Mouse (Mus musculus): ENCODE measurements at regions not wholly inside any gene's neighbourhood (a gene's known extent, or its start where the extent isn't known, plus 50 kb on each side); places are given as distances from the start of the nearest gene placed in this dataset.
"Not testable (repeated sequence)": the region's sequence is repeated elsewhere in the genome, so short reads cannot be mapped to it uniquely, and the experiment has no call there.

DNA sequence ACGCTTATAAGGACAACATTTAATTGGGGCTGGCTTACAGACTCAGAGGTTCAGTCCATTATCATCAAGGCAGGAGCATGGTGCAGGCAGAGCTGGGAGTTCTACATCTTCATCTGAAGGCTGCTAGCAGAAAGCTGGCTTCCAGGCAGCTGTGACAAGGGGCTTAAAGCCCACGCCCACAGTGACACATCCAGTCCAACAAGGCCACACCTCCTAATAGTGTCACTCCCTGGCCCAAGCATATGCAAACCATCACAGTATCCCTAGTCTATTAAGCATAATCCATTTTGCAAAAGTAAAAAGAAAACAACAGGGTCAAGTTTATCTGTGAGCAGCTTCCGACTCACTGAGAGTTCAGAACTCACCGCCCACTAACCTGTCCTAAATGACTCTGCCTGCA, 153.8 kb downstream of the Gxylt1 start:
- Histone ChIP-seq H3K4me1 (peaks cover 15% of the 10 kb centered on the region), H3K27ac (no peak overlapping the region), H3K36me3 (replicated peaks) (no peaks in the 10 kb centered on the region), H3K9me3 (no peaks in the 10 kb centered on the region), H3K27me3 (ENCODE audit: poor library complexity, severe bottlenecking) (0 out of 2 replicates have a peak, but pooled peaks cover 4% of the 10 kb centered on the region), H3K4me3 (no peak overlapping the region)
- no peak for DNase-seq (ENCODE audit: extremely low spot score, low spot score)
- WGBS, result 82% methylated on average over 4 of the region's 4 CpGs

DNA sequence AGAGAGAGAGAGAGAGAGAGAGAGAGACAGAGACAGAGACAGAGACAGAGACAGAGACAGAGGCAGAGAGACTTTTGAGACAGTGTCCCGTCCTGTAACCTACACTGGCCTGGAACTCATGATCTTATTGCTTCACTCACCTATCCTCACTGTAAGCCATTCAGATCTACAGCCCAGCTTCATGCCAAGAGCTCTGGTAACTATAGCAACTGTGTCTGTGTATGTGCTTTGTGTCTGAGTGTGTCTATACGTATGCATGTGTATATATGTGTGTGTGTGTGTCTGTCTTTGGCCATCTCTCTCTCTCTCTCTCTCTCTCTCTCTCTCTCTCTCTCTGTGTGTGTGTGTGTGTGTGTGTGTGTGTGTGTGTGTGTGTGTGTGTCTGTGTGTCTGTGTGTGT, 157.2 kb downstream of the Gxylt1 start:
- not testable (repeated sequence) for H3K9me3 ChIP-seq

DNA sequence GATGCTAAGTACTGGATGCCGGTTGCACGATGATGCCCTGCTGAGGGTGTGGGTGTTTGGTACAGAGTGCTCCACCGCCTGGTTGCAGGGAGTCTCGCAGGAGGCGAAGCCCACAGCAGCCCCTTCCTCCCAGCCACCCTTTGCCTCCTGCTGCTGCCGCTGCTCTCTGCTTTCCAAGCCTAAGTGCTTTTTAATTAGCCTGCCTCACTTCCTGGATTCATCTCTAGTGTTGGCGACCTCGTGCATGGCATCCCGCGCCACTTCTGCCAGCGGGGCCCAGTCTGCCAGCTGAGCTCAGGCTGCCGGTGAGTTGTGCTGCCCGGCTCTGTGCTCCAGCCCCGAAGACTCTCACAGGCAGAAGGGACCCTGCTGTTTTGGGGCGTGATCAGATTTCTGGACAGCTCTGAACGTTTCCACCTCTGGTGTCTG, 159.3 kb downstream of the Gxylt1 start:
- DNase-seq (ENCODE audit: extremely low spot score, low spot score), result peak; percentile 36
- Histone ChIP-seq H3K4me3 (peak overlapping the region; percentile 48), H3K27ac (peak overlapping the region; percentile 56; the same call in 1 of the 2 replicates), H3K27me3 (ENCODE audit: poor library complexity, severe bottlenecking) (0 out of 2 replicates have a peak, but pooled peaks cover 8% of the 10 kb centered on the region), H3K36me3 (replicated peaks) (no peaks in the 10 kb centered on the region), H3K4me1 (peaks cover 12% of the 10 kb centered on the region), H3K9me3 (no peaks in the 10 kb centered on the region; the same call in 1 of the 2 replicates)
- 3% methylated on average over 16 of the region's 16 CpGs for WGBS

More for the DNA sequence above, 157.2 kb downstream of the Gxylt1 start:
- Histone ChIP-seq H3K4me1 (peaks cover 19% of the 10 kb centered on the region), H3K27me3 (ENCODE audit: poor library complexity, severe bottlenecking) (0 out of 2 replicates have a peak, but pooled peaks cover 10% of the 10 kb centered on the region)
- H3K4me3 ChIP-seq; H3K27ac ChIP-seq; DNase-seq (ENCODE audit: extremely low spot score, low spot score); H3K36me3 ChIP-seq (replicated peaks): not testable (repeated sequence)
- 75% methylated on average over 2 of the region's 2 CpGs for WGBS

DNA sequence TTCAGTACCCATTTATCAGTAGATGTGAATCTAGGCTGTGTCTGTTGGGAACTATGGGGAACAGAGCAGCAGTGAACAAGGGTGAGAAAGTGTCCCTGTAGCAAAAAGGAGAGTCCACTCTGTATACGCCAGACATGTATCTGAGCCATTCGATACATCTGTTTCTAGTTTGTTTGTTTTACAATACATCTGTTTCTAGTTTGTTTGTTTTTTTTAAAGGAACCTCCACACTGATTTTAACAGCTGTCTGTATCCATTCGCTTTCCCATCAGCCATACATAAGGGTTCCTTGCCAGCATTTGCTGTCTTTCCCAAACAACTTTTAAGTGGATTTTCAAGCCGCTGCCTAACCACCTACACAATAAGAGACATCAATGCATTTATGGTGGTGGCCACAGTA, 170.0 kb downstream of the Gxylt1 start:
- no peak overlapping the region for H3K27ac ChIP-seq
- no peaks in the 10 kb centered on the region for H3K9me3 ChIP-seq
- no peak overlapping the region for H3K4me3 ChIP-seq
- no peaks in the 10 kb centered on the region for H3K36me3 ChIP-seq (replicated peaks)
- WGBS, result 70% methylated on average over 4 of the region's 4 CpGs
- H3K27me3 ChIP-seq (ENCODE audit: poor library complexity, severe bottlenecking), result no peaks in the 10 kb centered on the region
- no peak for DNase-seq (ENCODE audit: extremely low spot score, low spot score)
- peaks cover 6% of the 10 kb centered on the region for H3K4me1 ChIP-seq

DNA sequence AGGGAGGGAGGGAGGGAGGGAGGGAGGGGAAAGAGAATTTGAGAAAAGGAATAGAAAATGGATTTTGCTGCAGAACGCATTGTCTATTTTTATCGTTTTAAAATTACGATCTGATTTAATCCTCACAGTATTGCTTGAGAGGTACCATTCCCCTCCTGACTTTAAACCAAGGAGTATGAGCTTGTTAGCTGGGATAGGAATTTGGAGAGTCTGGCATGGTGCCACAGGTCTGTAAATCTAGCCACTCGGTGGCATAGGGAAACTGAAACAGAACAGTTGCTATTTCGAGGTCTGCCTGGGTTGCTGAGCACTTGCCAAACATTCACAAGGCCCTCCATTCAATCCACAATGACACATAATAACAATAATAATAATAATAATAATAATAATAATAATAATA, 171.6 kb downstream of the Gxylt1 start:
- 94% methylated on average over 5 of the region's 5 CpGs for WGBS
- no peak for DNase-seq (ENCODE audit: extremely low spot score, low spot score)
- Histone ChIP-seq H3K27ac (no peak overlapping the region), H3K9me3 (no peaks in the 10 kb centered on the region), H3K4me1 (peaks cover 6% of the 10 kb centered on the region), H3K4me3 (no peak overlapping the region), H3K27me3 (ENCODE audit: poor library complexity, severe bottlenecking) (no peaks in the 10 kb centered on the region), H3K36me3 (replicated peaks) (no peaks in the 10 kb centered on the region)

DNA sequence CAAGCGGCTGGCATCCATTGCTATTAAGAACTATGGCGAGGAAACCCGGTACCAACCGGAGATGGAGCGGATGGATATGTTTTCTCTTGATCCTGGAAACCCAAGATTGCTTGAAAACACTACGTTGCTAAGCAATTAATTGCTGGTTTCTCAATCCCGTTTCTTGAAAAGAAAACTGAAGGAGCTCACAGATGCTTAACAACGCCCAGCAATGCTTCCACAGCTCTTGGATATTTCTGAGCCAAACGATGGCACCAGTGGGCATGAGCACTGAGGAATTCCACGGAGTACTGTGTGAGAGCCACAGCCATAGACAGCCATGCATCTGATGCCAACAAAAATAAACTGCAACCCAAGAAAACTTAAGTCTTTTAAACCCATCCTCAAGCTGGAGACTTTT, 173.1 kb downstream of the Gxylt1 start:
- Histone ChIP-seq H3K27me3 (ENCODE audit: poor library complexity, severe bottlenecking) (no peaks in the 10 kb centered on the region), H3K36me3 (replicated peaks) (no peaks in the 10 kb centered on the region), H3K4me1 (peaks cover 6% of the 10 kb centered on the region), H3K9me3 (no peaks in the 10 kb centered on the region), H3K4me3 (no peak overlapping the region), H3K27ac (no peak overlapping the region)
- DNase-seq (ENCODE audit: extremely low spot score, low spot score), result no peak
- 90% methylated on average over 10 of the region's 10 CpGs for WGBS

- DNase-seq (ENCODE audit: extremely low spot score, low spot score), result no peak
- no peaks in the 10 kb centered on the region for H3K27me3 ChIP-seq (ENCODE audit: poor library complexity, severe bottlenecking)
- WGBS, result 90% methylated on average over 7 of the region's 7 CpGs
- no peaks in the 10 kb centered on the region for H3K36me3 ChIP-seq (replicated peaks)
- no peak overlapping the region for H3K4me3 ChIP-seq
- H3K4me1 ChIP-seq, result peaks cover 2% of the 10 kb centered on the region
- H3K9me3 ChIP-seq, result no peaks in the 10 kb centered on the region
- no peak overlapping the region for H3K27ac ChIP-seq
Observed at GRCm38 (mm10) chr15:93100837-93101236, 174.1 kb downstream of the Gxylt1 start.

GRCm38 (mm10) chr15:93099840-93100239, 175.1 kb downstream of the Gxylt1 start:
- WGBS, result 87% methylated on average over 3 of the region's 3 CpGs
- Histone ChIP-seq H3K4me3 (no peak overlapping the region), H3K9me3 (no peaks in the 10 kb centered on the region), H3K36me3 (replicated peaks) (no peaks in the 10 kb centered on the region), H3K27ac (no peak overlapping the region), H3K4me1 (no peaks in the 10 kb centered on the region), H3K27me3 (ENCODE audit: poor library complexity, severe bottlenecking) (no peaks in the 10 kb centered on the region)
- DNase-seq (ENCODE audit: extremely low spot score, low spot score), result no peak

DNA sequence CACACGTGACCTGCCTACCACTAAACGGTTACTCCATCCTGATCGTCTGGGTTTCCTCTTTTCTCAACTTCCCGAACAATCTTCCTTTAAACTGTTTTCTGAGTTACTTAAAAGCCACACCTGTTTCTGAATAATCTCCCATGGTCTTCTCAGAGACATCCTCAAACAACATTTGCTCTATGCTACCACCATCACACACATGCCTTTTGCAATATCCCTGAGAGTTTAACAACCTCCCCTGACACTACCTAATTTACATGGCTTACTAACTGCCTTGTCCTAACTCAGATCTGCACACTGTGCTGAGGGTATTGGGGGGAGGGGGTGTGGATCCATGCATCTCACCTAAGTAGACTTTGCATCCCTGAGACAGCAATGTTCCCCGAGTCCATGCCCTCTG, 178.6 kb downstream of the Gxylt1 start:
- 89% methylated on average over 5 of the region's 5 CpGs for WGBS

GRCm38 (mm10) chr15:93095224-93095623, 179.8 kb downstream of the Gxylt1 start:
- no peak for DNase-seq (ENCODE audit: extremely low spot score, low spot score)
- no peaks in the 10 kb centered on the region for H3K36me3 ChIP-seq (replicated peaks)
- 84% methylated on average over 6 of the region's 6 CpGs for WGBS
- no peak overlapping the region for H3K27ac ChIP-seq
- no peaks in the 10 kb centered on the region for H3K4me1 ChIP-seq
- no peak overlapping the region for H3K4me3 ChIP-seq
- H3K27me3 ChIP-seq (ENCODE audit: poor library complexity, severe bottlenecking), result no peaks in the 10 kb centered on the region
- no peaks in the 10 kb centered on the region for H3K9me3 ChIP-seq

More for the DNA sequence above, 178.6 kb downstream of the Gxylt1 start:
- no peaks in the 10 kb centered on the region for H3K36me3 ChIP-seq (replicated peaks)
- H3K4me1 ChIP-seq, result no peaks in the 10 kb centered on the region
- no peak for DNase-seq (ENCODE audit: extremely low spot score, low spot score)
- no peak overlapping the region for H3K27ac ChIP-seq
- H3K27me3 ChIP-seq (ENCODE audit: poor library complexity, severe bottlenecking), result no peaks in the 10 kb centered on the region
- no peak overlapping the region for H3K4me3 ChIP-seq
- no peaks in the 10 kb centered on the region for H3K9me3 ChIP-seq

GRCm38 (mm10) chr15:93094202-93095135, 180.5 kb downstream of the Gxylt1 start:
- no peak overlapping the region for H3K4me3 ChIP-seq
- H3K9me3 ChIP-seq, result no peaks in the 10 kb centered on the region
- no peaks in the 10 kb centered on the region for H3K36me3 ChIP-seq (replicated peaks)
- 90% methylated on average over 23 of the region's 23 CpGs for WGBS
- no peaks in the 10 kb centered on the region for H3K4me1 ChIP-seq
- no peak for DNase-seq (ENCODE audit: extremely low spot score, low spot score)
- H3K27ac ChIP-seq, result no peak overlapping the region
- H3K27me3 ChIP-seq (ENCODE audit: poor library complexity, severe bottlenecking), result no peaks in the 10 kb centered on the region

DNA sequence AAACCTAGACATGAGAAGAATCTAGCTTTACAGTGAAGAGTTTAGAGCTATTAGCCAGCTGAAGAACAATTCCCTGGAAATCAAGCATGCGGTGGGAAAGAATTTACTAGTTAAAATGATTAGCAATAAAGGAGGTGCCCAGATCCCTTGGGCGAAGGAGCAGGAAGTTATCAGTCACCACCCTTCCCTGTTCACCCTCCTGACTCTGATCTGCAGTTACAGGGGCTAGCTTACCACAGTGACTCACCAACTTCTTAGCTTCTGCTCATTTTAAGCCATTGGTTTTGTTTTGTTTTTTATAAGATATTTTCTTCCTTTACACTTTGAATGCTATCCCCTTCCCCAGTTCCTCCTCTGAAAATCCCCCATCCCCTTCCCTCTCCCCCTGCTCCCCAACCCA, 183.6 kb downstream of the Gxylt1 start:
- no peaks in the 10 kb centered on the region for H3K4me1 ChIP-seq
- DNase-seq (ENCODE audit: extremely low spot score, low spot score), result no peak
- H3K9me3 ChIP-seq, result no peaks in the 10 kb centered on the region
- no peaks in the 10 kb centered on the region for H3K36me3 ChIP-seq (replicated peaks)
- H3K27ac ChIP-seq, result no peak overlapping the region
- no peaks in the 10 kb centered on the region for H3K27me3 ChIP-seq (ENCODE audit: poor library complexity, severe bottlenecking)
- WGBS, result 91% methylated on average over 2 of the region's 2 CpGs
- H3K4me3 ChIP-seq, result no peak overlapping the region

DNA sequence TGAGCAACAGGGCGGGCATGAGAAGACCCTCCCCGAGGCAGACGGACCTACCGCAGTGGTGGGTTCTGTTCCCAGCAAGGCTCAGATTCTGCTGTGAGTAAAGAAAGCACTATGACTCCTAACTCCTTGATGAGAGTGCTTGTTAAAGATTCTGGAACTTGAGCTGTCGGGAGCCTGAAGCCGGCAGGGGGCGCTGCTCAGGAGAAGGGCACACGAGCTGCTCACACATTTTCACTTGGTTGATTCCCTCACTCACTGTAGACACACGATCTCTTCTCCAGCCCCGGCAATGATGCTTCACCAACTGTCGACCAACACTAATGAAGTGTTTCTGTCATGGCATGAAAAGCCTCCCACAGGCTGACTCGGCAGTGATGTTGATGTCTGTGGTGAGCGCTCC, 185.6 kb downstream of the Gxylt1 start:
- 36% methylated on average over 13 of the region's 13 CpGs for WGBS
- Histone ChIP-seq H3K4me1 (peaks cover 6% of the 10 kb centered on the region), H3K4me3 (no peak overlapping the region), H3K36me3 (replicated peaks) (no peaks in the 10 kb centered on the region), H3K9me3 (no peaks in the 10 kb centered on the region), H3K27ac (no peak overlapping the region), H3K27me3 (ENCODE audit: poor library complexity, severe bottlenecking) (no peaks in the 10 kb centered on the region)
- DNase-seq (ENCODE audit: extremely low spot score, low spot score), result peak; percentile 46

All from forebrain, embryonic 10.5 days (tissue).